Mouse (Mus musculus): ENCODE measurements around the gene Slc12a3. TPM values are rescaled to one million over a fixed set of nuclear protein-coding genes. Genes with fewer than 3 reads are reported as not detected.

The Slc12a3 gene
- total and polyA plus RNA-seq, 2 experiments from 2014 or later, result 0.05 to 0.21 TPM

DNA sequence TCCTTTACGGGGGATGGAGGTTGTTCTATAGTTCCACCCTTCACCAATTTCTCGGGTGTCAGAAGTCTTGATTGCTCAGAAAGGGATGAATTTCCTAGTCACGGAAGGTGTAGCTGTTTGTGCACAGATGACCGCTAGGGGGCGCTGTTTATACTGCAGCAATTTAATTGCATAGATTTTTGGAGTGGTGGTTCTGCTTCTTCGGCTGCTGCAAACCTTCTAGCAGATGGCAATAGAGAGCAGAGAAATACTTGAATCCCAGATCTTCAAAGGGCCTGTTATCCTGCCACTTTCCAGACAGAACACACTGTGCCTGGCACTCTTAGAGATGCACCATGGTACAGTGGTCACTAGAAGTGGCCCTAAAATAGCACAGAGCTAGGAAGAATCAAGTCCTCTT, 14.3 kb downstream of the Slc12a3 start:
- TF ChIP-seq CTCF (IDR thresholded peaks at IDR 0.05; ENCODE audit: low read depth), result peak; percentile 96
- H3K36me3 ChIP-seq (ENCODE audit: insufficient read depth, low read length), result no peaks in the 10 kb centered on the region
- H3K9me3 ChIP-seq (ENCODE audit: low read length), result no peaks in the 10 kb centered on the region
- no peak overlapping the region for H3K4me2 ChIP-seq (ENCODE audit: low read depth, low read length)
- no peaks in the 10 kb centered on the region for H3K27me3 ChIP-seq (ENCODE audit: insufficient read depth, low read length)
- 7% methylated on average over 6 of the region's 6 CpGs for WGBS
- H3K27ac ChIP-seq, result 0 out of 2 replicates have a peak overlapping the region, but pooled peaks have one; percentile 26
- no peak overlapping the region for H3K4me3 ChIP-seq (ENCODE audit: low read length)
- peak; percentile 68 for ATAC-seq
- no peak overlapping the region for H3K9ac ChIP-seq (replicated peaks; ENCODE audit: low read length)
- H3K4me1 ChIP-seq (ENCODE audit: insufficient read depth, low read length), result no peaks in the 10 kb centered on the region
- DNase-seq (ENCODE audit: low spot score), result peak; percentile 94

GRCm38 (mm10) chr8:94343778-94344320, 14.8 kb downstream of the Slc12a3 start:
- Histone ChIP-seq H3K27ac (0 out of 2 replicates have a peak overlapping the region, but pooled peaks have one; percentile 26), H3K4me1 (ENCODE audit: insufficient read depth, low read length) (no peaks in the 10 kb centered on the region), H3K4me2 (ENCODE audit: low read depth, low read length) (no peak overlapping the region), H3K9ac (replicated peaks; ENCODE audit: low read length) (no peak overlapping the region), H3K9me3 (ENCODE audit: low read length) (no peaks in the 10 kb centered on the region), H3K36me3 (ENCODE audit: insufficient read depth, low read length) (no peaks in the 10 kb centered on the region), H3K27me3 (ENCODE audit: insufficient read depth, low read length) (no peaks in the 10 kb centered on the region), H3K4me3 (ENCODE audit: low read length) (no peak overlapping the region)
- DNase-seq (ENCODE audit: low spot score) (no peak), ATAC-seq (no peak; the same call in none of the 2 replicates)
- TF ChIP-seq CTCF (IDR thresholded peaks at IDR 0.05; ENCODE audit: low read depth), result no peak
- WGBS, result 86% methylated on average over 11 of the region's 11 CpGs

DNA sequence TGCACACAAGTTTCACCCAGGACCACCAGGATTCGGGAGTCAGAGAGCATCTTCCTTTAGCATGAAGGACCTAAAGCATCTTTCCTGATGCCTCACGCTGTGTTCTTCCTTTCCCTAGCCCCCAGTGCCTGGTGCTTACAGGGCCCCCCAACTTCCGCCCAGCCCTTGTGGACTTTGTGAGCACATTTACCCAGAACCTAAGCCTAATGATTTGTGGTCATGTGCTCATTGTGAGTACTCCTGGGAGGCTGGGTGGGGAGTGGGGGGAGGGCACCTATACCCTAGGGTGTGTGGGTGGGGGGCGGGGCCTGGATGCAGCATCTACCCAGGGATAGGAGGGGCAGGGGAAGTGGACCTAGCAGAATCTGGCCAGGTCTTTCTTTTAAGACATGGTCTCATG, 16.7 kb downstream of the Slc12a3 start:
- H3K4me1 ChIP-seq (ENCODE audit: insufficient read depth, low read length), result no peaks in the 10 kb centered on the region
- H3K4me2 ChIP-seq (ENCODE audit: low read depth, low read length), result no peak overlapping the region
- H3K9me3 ChIP-seq (ENCODE audit: low read length), result no peaks in the 10 kb centered on the region
- no peak for ATAC-seq
- no peak for DNase-seq (ENCODE audit: low spot score)
- H3K4me3 ChIP-seq (ENCODE audit: low read length), result no peak overlapping the region
- no peak overlapping the region for H3K27ac ChIP-seq
- H3K9ac ChIP-seq (replicated peaks; ENCODE audit: low read length), result no peak overlapping the region
- H3K36me3 ChIP-seq (ENCODE audit: insufficient read depth, low read length), result no peaks in the 10 kb centered on the region
- no peak for TF ChIP-seq CTCF (IDR thresholded peaks at IDR 0.05; ENCODE audit: low read depth)
- WGBS, result 97% methylated on average over 4 of the region's 4 CpGs
- no peaks in the 10 kb centered on the region for H3K27me3 ChIP-seq (ENCODE audit: insufficient read depth, low read length)

GRCm38 (mm10) chr8:94346264-94346663, 17.3 kb downstream of the Slc12a3 start:
- no peak for ATAC-seq
- Histone ChIP-seq H3K27ac (no peak overlapping the region), H3K4me2 (ENCODE audit: low read depth, low read length) (no peak overlapping the region), H3K4me3 (ENCODE audit: low read length) (no peak overlapping the region), H3K9ac (replicated peaks; ENCODE audit: low read length) (no peak overlapping the region), H3K9me3 (ENCODE audit: low read length) (no peaks in the 10 kb centered on the region), H3K36me3 (ENCODE audit: insufficient read depth, low read length) (no peaks in the 10 kb centered on the region), H3K4me1 (ENCODE audit: insufficient read depth, low read length) (no peaks in the 10 kb centered on the region), H3K27me3 (ENCODE audit: insufficient read depth, low read length) (no peaks in the 10 kb centered on the region)
- DNase-seq (ENCODE audit: low spot score), result no peak
- 92% methylated on average over 13 of the region's 13 CpGs for WGBS
- no peak for TF ChIP-seq CTCF (IDR thresholded peaks at IDR 0.05; ENCODE audit: low read depth)

DNA sequence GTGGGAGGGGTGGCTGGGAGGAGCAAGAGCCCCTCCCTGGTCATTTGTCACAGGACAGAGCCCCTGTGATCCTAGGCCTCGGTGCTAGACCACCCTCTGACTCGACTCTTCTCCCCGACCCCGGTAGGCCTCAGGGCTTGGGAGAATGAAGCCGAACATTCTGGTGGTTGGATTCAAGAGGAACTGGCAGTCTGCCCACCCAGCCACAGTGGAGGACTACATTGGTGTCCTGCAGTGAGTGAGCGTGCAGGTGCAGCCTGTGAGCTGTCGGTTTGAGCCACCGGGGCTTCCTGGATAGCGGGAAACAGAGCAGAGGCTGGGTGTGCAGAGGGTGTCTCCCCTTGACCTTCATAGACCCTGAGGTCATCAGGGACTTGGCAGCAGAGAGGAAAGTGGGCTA, 19.4 kb downstream of the Slc12a3 start:
- Histone ChIP-seq H3K4me1 (ENCODE audit: insufficient read depth, low read length) (no peaks in the 10 kb centered on the region), H3K27me3 (ENCODE audit: insufficient read depth, low read length) (no peaks in the 10 kb centered on the region), H3K9ac (replicated peaks; ENCODE audit: low read length) (no peak overlapping the region), H3K4me2 (ENCODE audit: low read depth, low read length) (no peak overlapping the region), H3K9me3 (ENCODE audit: low read length) (no peaks in the 10 kb centered on the region), H3K27ac (no peak overlapping the region), H3K4me3 (ENCODE audit: low read length) (no peak overlapping the region), H3K36me3 (ENCODE audit: insufficient read depth, low read length) (no peaks in the 10 kb centered on the region)
- WGBS, result 46% methylated on average over 9 of the region's 9 CpGs
- ATAC-seq, result no peak
- TF ChIP-seq CTCF (IDR thresholded peaks at IDR 0.05; ENCODE audit: low read depth), result no peak
- no peak for DNase-seq (ENCODE audit: low spot score)

DNA sequence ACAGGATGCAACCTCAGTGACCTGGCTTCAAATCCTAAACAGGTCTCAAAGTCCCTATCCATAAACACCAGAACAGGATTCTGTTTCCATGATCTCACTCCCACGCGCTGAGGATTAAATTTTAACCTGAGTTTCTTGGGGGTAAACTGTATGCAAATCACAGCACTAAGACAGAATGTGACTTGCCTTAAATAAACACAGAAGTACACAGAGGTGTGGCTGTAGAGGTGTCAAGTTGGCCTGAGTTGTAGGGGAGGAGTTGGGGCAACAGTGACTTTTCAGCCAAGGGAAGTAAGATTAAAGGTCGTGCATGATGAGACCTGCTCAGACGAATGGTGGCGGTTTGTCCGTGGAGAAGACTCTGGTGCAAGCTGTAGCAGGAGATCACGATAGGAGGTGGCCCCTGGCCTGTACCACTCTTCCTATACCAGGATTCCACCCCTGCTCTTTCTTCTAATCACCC, 25.1 kb downstream of the Slc12a3 start:
- ATAC-seq, result no peak
- H3K9me3 ChIP-seq (ENCODE audit: low read length), result no peaks in the 10 kb centered on the region
- H3K4me3 ChIP-seq (ENCODE audit: low read length), result no peak overlapping the region
- H3K27me3 ChIP-seq (ENCODE audit: insufficient read depth, low read length), result no peaks in the 10 kb centered on the region
- H3K9ac ChIP-seq (replicated peaks; ENCODE audit: low read length), result no peak overlapping the region
- no peaks in the 10 kb centered on the region for H3K36me3 ChIP-seq (ENCODE audit: insufficient read depth, low read length)
- H3K4me2 ChIP-seq (ENCODE audit: low read depth, low read length), result no peak overlapping the region
- TF ChIP-seq CTCF (IDR thresholded peaks at IDR 0.05; ENCODE audit: low read depth), result no peak
- no peak for DNase-seq (ENCODE audit: low spot score)
- 0 out of 2 replicates have a peak, but pooled peaks cover 8% of the 10 kb centered on the region for H3K4me1 ChIP-seq (ENCODE audit: insufficient read depth, low read length)
- WGBS, result 83% methylated on average over 7 of the region's 7 CpGs
- H3K27ac ChIP-seq, result no peak overlapping the region

GRCm38 (mm10) chr8:94354571-94354970, 25.6 kb downstream of the Slc12a3 start:
- Histone ChIP-seq H3K9ac (replicated peaks; ENCODE audit: low read length) (no peak overlapping the region), H3K27ac (no peak overlapping the region), H3K36me3 (ENCODE audit: insufficient read depth, low read length) (no peaks in the 10 kb centered on the region), H3K9me3 (ENCODE audit: low read length) (no peaks in the 10 kb centered on the region), H3K4me1 (ENCODE audit: insufficient read depth, low read length) (0 out of 2 replicates have a peak, but pooled peaks cover 9% of the 10 kb centered on the region), H3K4me3 (ENCODE audit: low read length) (no peak overlapping the region), H3K4me2 (ENCODE audit: low read depth, low read length) (no peak overlapping the region), H3K27me3 (ENCODE audit: insufficient read depth, low read length) (no peaks in the 10 kb centered on the region)
- no peak for ATAC-seq
- no peak for TF ChIP-seq CTCF (IDR thresholded peaks at IDR 0.05; ENCODE audit: low read depth)
- 80% methylated on average over 4 of the region's 4 CpGs for WGBS
- DNase-seq (ENCODE audit: low spot score), result no peak
